Mouse (Mus musculus): Measurements from ENCODE around the gene Mast1. TPM values are rescaled to one million over a fixed set of nuclear protein-coding genes. Genes with fewer than 3 reads are reported as not detected.
A peak's percentile ranks its signal among the peaks of the same experiment; 100 is the strongest.

Mast1 gene
- 52.4 and 65.8 TPM in 2 replicates for polyA plus RNA-seq (2015; fragmentation: Nextera tagmentation; extraction: Ambion mirVana)

- peak within 1 kb of the TSS; percentile 85 for H3K4me2 ChIP-seq (ENCODE audit: low read length)
- H3K4me3 ChIP-seq (replicated peaks; ENCODE audit: low read length), result peak within 1 kb of the TSS; percentile 83
- H3K9me3 ChIP-seq (ENCODE audit: control insufficient read depth, low read length), result no peaks in the 10 kb centered on the region
- H3K36me3 ChIP-seq (ENCODE audit: control insufficient read depth, insufficient read depth), result no peaks in the 10 kb centered on the region
- WGBS, result 0% methylated on average over 36 of the region's 50 CpGs
- peak within 1 kb of the TSS; percentile 93 for H3K9ac ChIP-seq (replicated peaks; ENCODE audit: low read depth, low read length)
- no peaks in the 10 kb centered on the region for H3K27me3 ChIP-seq (replicated peaks; ENCODE audit: control insufficient read depth, insufficient read depth, low read length)
- peak; percentile 73 for ATAC-seq
- peak within 1 kb of the TSS; percentile 87 for H3K27ac ChIP-seq (ENCODE audit: low read length)
- H3K4me1 ChIP-seq (replicated peaks; ENCODE audit: control insufficient read depth, insufficient read depth, low read length), result peaks cover 31% of the 10 kb centered on the region
Observed at GRCm38 (mm10) chr8:84936962-84937546, at the start of gene Mast1. Gene Mast1 (minus strand): TSS chr8:84937359.

GRCm38 (mm10) chr8:84986379-84986945 lies 49.3 kb upstream of the Mast1 start:
- Histone ChIP-seq H3K4me2 (ENCODE audit: low read length) (peak overlapping the region; percentile 95), H3K27me3 (replicated peaks; ENCODE audit: control insufficient read depth, insufficient read depth, low read length) (peaks cover 10% of the 10 kb centered on the region; the same call in 1 of the 2 replicates), H3K27ac (ENCODE audit: low read length) (peak overlapping the region; percentile 75), H3K9ac (replicated peaks; ENCODE audit: low read depth, low read length) (peak overlapping the region; percentile 62; the same call in 1 of the 2 replicates), H3K4me1 (replicated peaks; ENCODE audit: control insufficient read depth, insufficient read depth, low read length) (peaks cover 33% of the 10 kb centered on the region), H3K36me3 (ENCODE audit: control insufficient read depth, insufficient read depth) (no peaks in the 10 kb centered on the region), H3K4me3 (replicated peaks; ENCODE audit: low read length) (peak overlapping the region; percentile 51), H3K9me3 (ENCODE audit: control insufficient read depth, low read length) (no peaks in the 10 kb centered on the region)
- 31% methylated on average over 8 of the region's 8 CpGs for WGBS
- ATAC-seq, result no peak; the same call in 1 of the 2 replicates

GRCm38 (mm10) chr8:84985684-84986378 lies 48.7 kb upstream of the Mast1 start:
- H3K27me3 ChIP-seq (replicated peaks; ENCODE audit: control insufficient read depth, insufficient read depth, low read length), result peaks cover 10% of the 10 kb centered on the region; the same call in 1 of the 2 replicates
- under 1% methylated on average over 53 of the region's 53 CpGs for WGBS
- peak; percentile 70 for ATAC-seq
- H3K4me1 ChIP-seq (replicated peaks; ENCODE audit: control insufficient read depth, insufficient read depth, low read length), result peaks cover 36% of the 10 kb centered on the region
- peak overlapping the region; percentile 75 for H3K27ac ChIP-seq (ENCODE audit: low read length)
- H3K4me2 ChIP-seq (ENCODE audit: low read length), result peak overlapping the region; percentile 95
- H3K36me3 ChIP-seq (ENCODE audit: control insufficient read depth, insufficient read depth), result no peaks in the 10 kb centered on the region
- H3K9ac ChIP-seq (replicated peaks; ENCODE audit: low read depth, low read length), result peak overlapping the region; percentile 62
- H3K4me3 ChIP-seq (replicated peaks; ENCODE audit: low read length), result peak overlapping the region; percentile 51
- no peaks in the 10 kb centered on the region for H3K9me3 ChIP-seq (ENCODE audit: control insufficient read depth, low read length)

- Histone ChIP-seq H3K27ac (ENCODE audit: low read length) (peak overlapping the region; percentile 75), H3K36me3 (ENCODE audit: control insufficient read depth, insufficient read depth) (no peaks in the 10 kb centered on the region)
- ATAC-seq, result no peak
Observed at GRCm38 (mm10) chr8:84985049-84985683, 48.0 kb upstream of the Mast1 start.

GRCm38 (mm10) chr8:84984294-84985048 lies 47.3 kb upstream of the Mast1 start:
- WGBS, result 18% methylated on average over 16 of the region's 16 CpGs
- no peak for ATAC-seq
- Histone ChIP-seq H3K9me3 (ENCODE audit: control insufficient read depth, low read length) (no peaks in the 10 kb centered on the region), H3K9ac (replicated peaks; ENCODE audit: low read depth, low read length) (peak overlapping the region; percentile 62; the same call in 1 of the 2 replicates), H3K27me3 (replicated peaks; ENCODE audit: control insufficient read depth, insufficient read depth, low read length) (peaks cover 12% of the 10 kb centered on the region; the same call in 1 of the 2 replicates), H3K4me3 (replicated peaks; ENCODE audit: low read length) (no peak overlapping the region; the same call in 1 of the 2 replicates), H3K4me1 (replicated peaks; ENCODE audit: control insufficient read depth, insufficient read depth, low read length) (peaks cover 41% of the 10 kb centered on the region), H3K36me3 (ENCODE audit: control insufficient read depth, insufficient read depth) (no peaks in the 10 kb centered on the region), H3K4me2 (ENCODE audit: low read length) (peak overlapping the region; percentile 95), H3K27ac (ENCODE audit: low read length) (0 out of 2 replicates have a peak overlapping the region, but pooled peaks have one; percentile 12)

More at GRCm38 (mm10) chr8:84985049-84985683, 48.0 kb upstream of the Mast1 start:
- peaks cover 37% of the 10 kb centered on the region for H3K4me1 ChIP-seq (replicated peaks; ENCODE audit: control insufficient read depth, insufficient read depth, low read length)
- peak overlapping the region; percentile 51 for H3K4me3 ChIP-seq (replicated peaks; ENCODE audit: low read length)
- WGBS, result 2% methylated on average over 23 of the region's 23 CpGs
- H3K9ac ChIP-seq (replicated peaks; ENCODE audit: low read depth, low read length), result peak overlapping the region; percentile 62
- peaks cover 12% of the 10 kb centered on the region; the same call in 1 of the 2 replicates for H3K27me3 ChIP-seq (replicated peaks; ENCODE audit: control insufficient read depth, insufficient read depth, low read length)
- H3K4me2 ChIP-seq (ENCODE audit: low read length), result peak overlapping the region; percentile 95
- H3K9me3 ChIP-seq (ENCODE audit: control insufficient read depth, low read length), result no peaks in the 10 kb centered on the region

- Histone ChIP-seq H3K4me2 (ENCODE audit: low read length) (no peak overlapping the region), H3K4me3 (replicated peaks; ENCODE audit: low read length) (no peak overlapping the region), H3K27me3 (replicated peaks; ENCODE audit: control insufficient read depth, insufficient read depth, low read length) (peaks cover 18% of the 10 kb centered on the region; the same call in 1 of the 2 replicates), H3K4me1 (replicated peaks; ENCODE audit: control insufficient read depth, insufficient read depth, low read length) (peaks cover 56% of the 10 kb centered on the region), H3K9ac (replicated peaks; ENCODE audit: low read depth, low read length) (no peak overlapping the region), H3K9me3 (ENCODE audit: control insufficient read depth, low read length) (no peaks in the 10 kb centered on the region), H3K36me3 (ENCODE audit: control insufficient read depth, insufficient read depth) (no peaks in the 10 kb centered on the region), H3K27ac (ENCODE audit: low read length) (no peak overlapping the region)
- WGBS, result 73% methylated on average over 3 of the region's 3 CpGs
- ATAC-seq, result no peak
Observed at GRCm38 (mm10) chr8:84982499-84983011, 45.4 kb upstream of the Mast1 start.

GRCm38 (mm10) chr8:84981644-84982498 lies 44.7 kb upstream of the Mast1 start:
- Histone ChIP-seq H3K4me2 (ENCODE audit: low read length) (no peak overlapping the region), H3K9me3 (ENCODE audit: control insufficient read depth, low read length) (no peaks in the 10 kb centered on the region), H3K27ac (ENCODE audit: low read length) (no peak overlapping the region), H3K27me3 (replicated peaks; ENCODE audit: control insufficient read depth, insufficient read depth, low read length) (peaks cover 23% of the 10 kb centered on the region), H3K4me1 (replicated peaks; ENCODE audit: control insufficient read depth, insufficient read depth, low read length) (peaks cover 63% of the 10 kb centered on the region), H3K36me3 (ENCODE audit: control insufficient read depth, insufficient read depth) (no peaks in the 10 kb centered on the region), H3K4me3 (replicated peaks; ENCODE audit: low read length) (no peak overlapping the region), H3K9ac (replicated peaks; ENCODE audit: low read depth, low read length) (no peak overlapping the region)
- no peak for ATAC-seq
- 78% methylated on average over 15 of the region's 15 CpGs for WGBS

Measured in forebrain, embryonic 16.5 days (tissue).